Mouse (Mus musculus): ENCODE data around the gene Stk40. TPM values are rescaled to one million over a fixed set of nuclear protein-coding genes. Genes with fewer than 3 reads are reported as not detected.
A peak's percentile ranks its signal among the peaks of the same experiment; 100 is the strongest.
"Not testable (repeated sequence)": the region's sequence is repeated elsewhere in the genome, so short reads cannot be mapped to it uniquely, and the experiment has no call there.

Gene Stk40
- total and polyA plus RNA-seq, 2 experiments from 2014 or later: 14.9 to 19.6 TPM

DNA sequence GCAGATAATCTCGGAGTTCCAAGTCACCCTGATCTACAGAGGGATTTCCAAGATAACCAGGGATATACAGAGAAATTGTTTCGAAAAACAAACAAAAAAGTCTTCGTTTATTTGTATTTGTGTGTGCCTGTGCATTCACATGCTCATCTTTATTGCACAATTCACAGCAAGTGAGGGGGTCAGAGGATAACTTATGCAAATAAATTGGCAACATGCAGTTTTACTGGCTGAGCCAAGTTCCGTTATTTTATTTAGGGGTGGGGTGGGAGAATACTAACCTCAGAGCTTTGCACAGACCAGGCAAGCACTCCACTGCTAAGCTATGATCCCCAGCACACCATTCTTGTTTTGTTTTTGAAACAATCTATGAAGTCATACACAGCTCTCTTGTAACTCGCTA is 70.0 kb downstream of the Stk40 start:
- H3K9me3 ChIP-seq (ENCODE audit: low read length): no peaks in the 10 kb centered on the region
- no peaks in the 10 kb centered on the region for H3K27me3 ChIP-seq (ENCODE audit: insufficient read depth, low read length)
- ATAC-seq (no peak), DNase-seq (no peak)
- WGBS: 84% methylated on average over 5 of the region's 5 CpGs
- no peaks in the 10 kb centered on the region for H3K4me1 ChIP-seq (ENCODE audit: insufficient read depth)
- no peak overlapping the region for H3K9ac ChIP-seq
- no peak for TF ChIP-seq CTCF (IDR thresholded peaks at IDR 0.05; ENCODE audit: low read depth)
- no peak overlapping the region for H3K27ac ChIP-seq (ENCODE audit: low read depth, low read length)
- no peak overlapping the region for H3K4me3 ChIP-seq (ENCODE audit: low read depth, low read length)
- H3K36me3 ChIP-seq (ENCODE audit: insufficient read depth): peaks cover 74% of the 10 kb centered on the region
- no peak overlapping the region for H3K4me2 ChIP-seq (ENCODE audit: low read depth)

DNA sequence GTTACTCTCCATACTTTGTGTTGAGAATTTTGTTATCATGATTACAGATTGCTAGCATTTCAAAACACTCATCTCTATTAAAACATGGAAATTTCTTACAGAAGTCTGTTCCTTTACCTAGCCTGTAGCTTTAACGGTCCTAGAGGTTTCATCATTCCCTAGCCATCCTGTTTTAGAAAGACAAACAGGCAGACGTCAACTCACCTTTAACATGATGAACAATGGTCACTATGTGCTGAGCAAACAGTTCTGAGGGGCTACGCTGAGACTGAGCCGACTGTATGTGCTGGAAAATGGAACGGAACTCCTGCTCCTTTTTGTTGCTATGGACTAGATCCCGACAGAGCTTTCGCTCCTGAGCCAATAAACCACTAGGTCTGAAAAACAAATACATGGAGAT is 72.2 kb downstream of the Stk40 start:
- not testable (repeated sequence) for H3K4me1 ChIP-seq (ENCODE audit: insufficient read depth); ATAC-seq; H3K9me3 ChIP-seq (ENCODE audit: low read length); H3K27ac ChIP-seq (ENCODE audit: low read depth, low read length); H3K4me3 ChIP-seq (ENCODE audit: low read depth, low read length); H3K4me2 ChIP-seq (ENCODE audit: low read depth); H3K9ac ChIP-seq; DNase-seq; H3K27me3 ChIP-seq (ENCODE audit: insufficient read depth, low read length)
- peaks cover 64% of the 10 kb centered on the region for H3K36me3 ChIP-seq (ENCODE audit: insufficient read depth)
- WGBS: 93% methylated on average over 7 of the region's 7 CpGs

DNA sequence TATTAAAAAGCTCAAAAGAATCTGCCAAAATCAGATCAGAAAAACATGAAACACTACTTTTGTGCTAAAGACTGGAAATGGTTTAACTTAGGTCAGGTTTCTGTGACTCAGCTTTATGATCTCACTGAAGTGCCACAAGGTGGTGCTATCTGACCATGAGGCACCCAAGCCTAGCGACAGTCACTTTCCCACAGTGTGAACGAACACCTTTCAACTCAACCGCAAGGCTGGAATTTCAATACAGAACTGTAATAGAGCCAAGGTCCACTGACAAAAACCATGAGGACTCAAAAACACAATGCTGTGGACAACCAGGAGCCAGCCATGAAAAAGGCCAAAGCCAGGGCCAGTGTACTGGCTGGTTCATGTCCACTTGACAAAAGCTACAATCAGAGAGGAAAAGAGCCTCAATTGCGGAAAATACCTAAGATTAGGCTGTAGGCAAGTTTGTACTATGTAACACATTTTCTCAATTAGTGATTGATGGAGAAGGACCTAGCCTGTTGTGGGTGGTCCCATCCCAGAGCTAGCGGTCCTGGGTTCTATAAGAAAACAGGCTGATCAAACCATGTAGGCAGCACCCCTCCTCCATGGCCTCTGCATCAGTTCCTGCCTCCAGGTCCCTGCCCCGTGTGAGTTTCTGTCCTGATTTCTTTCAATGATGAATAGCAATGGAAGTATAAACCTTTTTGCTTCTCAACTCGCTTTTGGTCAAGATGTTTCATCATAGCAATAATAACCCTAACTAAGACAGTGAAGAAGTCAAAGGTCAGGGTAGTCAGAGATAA is 77.6 kb downstream of the Stk40 start:
- H3K27me3 ChIP-seq (ENCODE audit: insufficient read depth, low read length): no peaks in the 10 kb centered on the region
- H3K4me2 ChIP-seq (ENCODE audit: low read depth): no peak overlapping the region
- H3K4me1 ChIP-seq (ENCODE audit: insufficient read depth): no peaks in the 10 kb centered on the region
- DNase-seq: peak; percentile 70
- 50% methylated on average over 7 of the region's 7 CpGs for WGBS
- peak; percentile 81 for TF ChIP-seq CTCF (IDR thresholded peaks at IDR 0.05; ENCODE audit: low read depth)
- H3K27ac ChIP-seq (ENCODE audit: low read depth, low read length): no peak overlapping the region
- peak; percentile 69 for ATAC-seq
- H3K36me3 ChIP-seq (ENCODE audit: insufficient read depth): peaks cover 31% of the 10 kb centered on the region
- no peak overlapping the region for H3K4me3 ChIP-seq (ENCODE audit: low read depth, low read length)
- no peak overlapping the region for H3K9ac ChIP-seq
- no peaks in the 10 kb centered on the region for H3K9me3 ChIP-seq (ENCODE audit: low read length)

DNA sequence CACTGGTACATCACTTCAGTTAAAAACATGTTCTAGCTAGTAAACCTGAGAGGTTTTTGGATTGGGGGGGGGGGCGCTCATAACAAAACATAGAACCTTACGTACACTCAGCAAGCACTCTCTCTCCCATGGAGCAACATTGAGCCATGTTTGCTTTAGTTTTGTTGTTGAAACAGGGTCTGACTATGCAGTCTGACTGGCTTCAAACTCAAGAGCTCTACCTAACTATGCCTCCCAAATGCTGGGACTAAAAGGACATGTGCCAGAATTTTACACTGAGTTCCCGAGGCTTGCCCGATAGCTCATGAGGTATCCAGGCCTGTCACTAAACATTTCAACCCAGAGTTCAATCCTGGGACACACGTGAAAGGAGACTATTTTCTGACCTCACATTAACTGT is 79.3 kb downstream of the Stk40 start:
- 87% methylated on average over 5 of the region's 5 CpGs for WGBS
- TF ChIP-seq CTCF (IDR thresholded peaks at IDR 0.05; ENCODE audit: low read depth): no peak
- ATAC-seq: no peak
- H3K27ac ChIP-seq (ENCODE audit: low read depth, low read length): no peak overlapping the region
- no peak overlapping the region for H3K9ac ChIP-seq
- H3K27me3 ChIP-seq (ENCODE audit: insufficient read depth, low read length): no peaks in the 10 kb centered on the region
- H3K4me1 ChIP-seq (ENCODE audit: insufficient read depth): no peaks in the 10 kb centered on the region
- no peak overlapping the region for H3K4me3 ChIP-seq (ENCODE audit: low read depth, low read length)
- no peaks in the 10 kb centered on the region for H3K9me3 ChIP-seq (ENCODE audit: low read length)
- no peak for DNase-seq
- peaks cover 17% of the 10 kb centered on the region for H3K36me3 ChIP-seq (ENCODE audit: insufficient read depth)
- H3K4me2 ChIP-seq (ENCODE audit: low read depth): no peak overlapping the region

DNA sequence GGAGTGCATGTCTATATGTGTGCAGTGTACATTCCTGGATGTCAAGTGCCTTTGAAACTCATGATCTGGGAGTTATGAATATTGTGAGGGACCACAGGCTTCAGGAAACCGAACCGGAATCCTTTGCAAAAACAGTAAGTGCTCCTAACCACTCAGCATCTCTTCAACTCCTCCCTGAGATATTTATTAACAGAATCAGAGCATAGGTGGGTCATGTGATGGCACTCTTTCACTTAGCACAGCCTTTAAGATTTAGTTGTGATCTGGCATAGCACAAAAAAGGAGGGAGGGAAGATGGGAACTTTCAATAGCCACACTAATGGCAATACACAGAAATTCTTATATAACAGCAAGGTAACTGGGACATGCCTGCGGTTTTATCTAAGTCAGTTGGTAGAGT is 83.3 kb downstream of the Stk40 start:
- H3K36me3 ChIP-seq (ENCODE audit: insufficient read depth): no peaks in the 10 kb centered on the region
- no peak overlapping the region for H3K4me2 ChIP-seq (ENCODE audit: low read depth)
- H3K4me1 ChIP-seq (ENCODE audit: insufficient read depth): no peaks in the 10 kb centered on the region
- no peak overlapping the region for H3K4me3 ChIP-seq (ENCODE audit: low read depth, low read length)
- no peaks in the 10 kb centered on the region for H3K27me3 ChIP-seq (ENCODE audit: insufficient read depth, low read length)
- no peak for ATAC-seq
- H3K27ac ChIP-seq (ENCODE audit: low read depth, low read length): no peak overlapping the region
- no peaks in the 10 kb centered on the region for H3K9me3 ChIP-seq (ENCODE audit: low read length)
- WGBS: 97% methylated on average over 3 of the region's 3 CpGs
- no peak for DNase-seq
- H3K9ac ChIP-seq: no peak overlapping the region
- no peak for TF ChIP-seq CTCF (IDR thresholded peaks at IDR 0.05; ENCODE audit: low read depth)

Other genes starting within 250 kb of the Stk40 start
- 0.43 and 1.3 TPM in 2 replicates for gene Csf3r, start 79.4 kb upstream of the Stk40 start, total RNA-seq (2014; rRNA removed)
- gene Csf3r, start 79.4 kb upstream of the Stk40 start, polyA plus RNA-seq (2015; fragmentation: Nextera tagmentation; extraction: Ambion mirVana): 0.38 and 0.77 TPM in 2 replicates
- gene Mrps15, start 57.0 kb upstream of the Stk40 start, total RNA-seq (2014; rRNA removed): 52.1 and 58.2 TPM in 2 replicates
- gene Mrps15, start 57.0 kb upstream of the Stk40 start, polyA plus RNA-seq (2015; fragmentation: Nextera tagmentation; extraction: Ambion mirVana): 116 and 120 TPM in 2 replicates
- gene Oscp1, start 45.4 kb upstream of the Stk40 start, total RNA-seq (2014; rRNA removed): 30.8 and 32.8 TPM in 2 replicates
- 37.4 and 43.7 TPM in 2 replicates for gene Oscp1, start 45.4 kb upstream of the Stk40 start, polyA plus RNA-seq (2015; fragmentation: Nextera tagmentation; extraction: Ambion mirVana)
- gene Lsm10, start 7.3 kb upstream of the Stk40 start, total RNA-seq (2014; rRNA removed): 36.1 and 37.1 TPM in 2 replicates
- 54.5 and 59.5 TPM in 2 replicates for gene Lsm10, start 7.3 kb upstream of the Stk40 start, polyA plus RNA-seq (2015; fragmentation: Nextera tagmentation; extraction: Ambion mirVana)
- 12.9 and 14.4 TPM in 2 replicates for gene Eva1b, start 43.8 kb downstream of the Stk40 start, total RNA-seq (2014; rRNA removed)
- 10.6 and 12.6 TPM in 2 replicates for gene Eva1b, start 43.8 kb downstream of the Stk40 start, polyA plus RNA-seq (2015; fragmentation: Nextera tagmentation; extraction: Ambion mirVana)
- gene Sh3d21, start 59.5 kb downstream of the Stk40 start, total RNA-seq (2014; rRNA removed): 1.0 and 2.1 TPM in 2 replicates
- gene Sh3d21, start 59.5 kb downstream of the Stk40 start, polyA plus RNA-seq (2015; fragmentation: Nextera tagmentation; extraction: Ambion mirVana): 1.4 and 1.7 TPM in 2 replicates
- gene Thrap3, start 98.8 kb downstream of the Stk40 start, total RNA-seq (2014; rRNA removed): 113 and 165 TPM in 2 replicates
- 92.4 and 111 TPM in 2 replicates for gene Thrap3, start 98.8 kb downstream of the Stk40 start, polyA plus RNA-seq (2015; fragmentation: Nextera tagmentation; extraction: Ambion mirVana)
- gene Map7d1, start 152.4 kb downstream of the Stk40 start, total RNA-seq (2014; rRNA removed): 105 and 115 TPM in 2 replicates
- gene Map7d1, start 152.4 kb downstream of the Stk40 start, polyA plus RNA-seq (2015; fragmentation: Nextera tagmentation; extraction: Ambion mirVana): 63.6 and 71.1 TPM in 2 replicates
- gene Trappc3, start 158.4 kb downstream of the Stk40 start, total RNA-seq (2014; rRNA removed): 143 TPM in 2 replicates
- 199 and 202 TPM in 2 replicates for gene Trappc3, start 158.4 kb downstream of the Stk40 start, polyA plus RNA-seq (2015; fragmentation: Nextera tagmentation; extraction: Ambion mirVana)
- 6.5 and 11.6 TPM in 2 replicates for gene Col8a2, start 182.8 kb downstream of the Stk40 start, total RNA-seq (2014; rRNA removed)
- gene Col8a2, start 182.8 kb downstream of the Stk40 start, polyA plus RNA-seq (2015; fragmentation: Nextera tagmentation; extraction: Ambion mirVana): 2.5 and 3.0 TPM in 2 replicates
- 72.1 and 74.8 TPM in 2 replicates for gene Adprhl2, start 217.7 kb downstream of the Stk40 start, total RNA-seq (2014; rRNA removed)
- gene Adprhl2, start 217.7 kb downstream of the Stk40 start, polyA plus RNA-seq (2015; fragmentation: Nextera tagmentation; extraction: Ambion mirVana): 77.8 and 83.3 TPM in 2 replicates
- gene Tekt2, start 221.7 kb downstream of the Stk40 start, total RNA-seq (2014; rRNA removed): 2.1 and 3.4 TPM in 2 replicates
- 9.7 and 16.3 TPM in 2 replicates for gene Tekt2, start 221.7 kb downstream of the Stk40 start, polyA plus RNA-seq (2015; fragmentation: Nextera tagmentation; extraction: Ambion mirVana)

Data from forebrain, postnatal 0 days (tissue).